Mouse (Mus musculus) macrophage (primary cell): ENCODE results near the gene Adamts12. TPM values are rescaled to one million over a fixed set of nuclear protein-coding genes. Genes with fewer than 3 reads are reported as not detected.

Experiments
- H3K27ac ChIP-seq: fragments of 350-480 bp; formaldehyde crosslinking; 2 replicates; pipeline ENCODE4 v1.9.0; 2021
- H3K36me3 ChIP-seq: fragments of 350-480 bp; formaldehyde crosslinking; 2 replicates; pipeline ENCODE4 v1.9.0; 2021; ENCODE audit errors: inconsistent target
- H3K4me3 ChIP-seq: fragments of 350-480 bp; formaldehyde crosslinking; 2 replicates; pipeline ENCODE4 v1.9.0; 2021; ENCODE audit errors: inconsistent target
- H3K79me2 ChIP-seq: fragments of 350-480 bp; formaldehyde crosslinking; 2 replicates; pipeline ENCODE4 v1.9.0; 2021; ENCODE audit errors: inconsistent target
- whole genome bisulfite sequencing: methylation state at CpG from one replicate; pipeline ENCODE4 v1.1.7; 2026; ENCODE audit warnings: inconsistent platforms; ENCODE audit not compliant: missing documents; 5-methylcytosine and 5-hydroxymethylcytosine counted together
- polyA plus RNA-seq: library from polyadenylated mRNA; stranded (reverse); fragments of 250-400 nt; gene quantifications from 3 replicates; pipeline ENCODE4 v1.2.4, GENCODE M21; 2018; ENCODE audit warnings: inconsistent platforms

The Adamts12 gene
- polyA plus RNA-seq, 1 experiment from 2014 or later = 0.01 TPM

- no peak overlapping the region for H3K4me3 ChIP-seq
- WGBS = 91% methylated on average over 5 of the region's 5 CpGs
- no peak overlapping the region for H3K27ac ChIP-seq
- no peaks in the 10 kb centered on the region for H3K79me2 ChIP-seq
- no peaks in the 10 kb centered on the region for H3K36me3 ChIP-seq
Observed at GRCm38 (mm10) chr15:11361824-11362223, 297.2 kb downstream of the Adamts12 start.

- Histone ChIP-seq H3K4me3 (no peak overlapping the region), H3K27ac (no peak overlapping the region), H3K79me2 (no peaks in the 10 kb centered on the region), H3K36me3 (no peaks in the 10 kb centered on the region)
- WGBS = 68% methylated on average over 2 of the region's 2 CpGs
Observed at GRCm38 (mm10) chr15:11364112-11364511, 299.5 kb downstream of the Adamts12 start.

- 100% methylated on average over 1 of the region's 1 CpGs for WGBS
- Histone ChIP-seq H3K36me3 (no peaks in the 10 kb centered on the region), H3K27ac (no peak overlapping the region), H3K79me2 (no peaks in the 10 kb centered on the region), H3K4me3 (no peak overlapping the region)
Observed at GRCm38 (mm10) chr15:11364795-11365194, 300.2 kb downstream of the Adamts12 start.

GRCm38 (mm10) chr15:11369572-11369971, 305.0 kb downstream of the Adamts12 start:
- 31% methylated on average over 3 of the region's 3 CpGs for WGBS
- H3K79me2 ChIP-seq = no peaks in the 10 kb centered on the region
- H3K27ac ChIP-seq = no peak overlapping the region
- no peak overlapping the region for H3K4me3 ChIP-seq
- no peaks in the 10 kb centered on the region for H3K36me3 ChIP-seq

GRCm38 (mm10) chr15:11370477-11371085, 306.0 kb downstream of the Adamts12 start:
- H3K27ac ChIP-seq = no peak overlapping the region
- no peak overlapping the region for H3K4me3 ChIP-seq
- WGBS = 80% methylated on average over 7 of the region's 7 CpGs
- H3K36me3 ChIP-seq = no peaks in the 10 kb centered on the region
- no peaks in the 10 kb centered on the region for H3K79me2 ChIP-seq

GRCm38 (mm10) chr15:11379431-11380086, 315.0 kb downstream of the Adamts12 start:
- Histone ChIP-seq H3K27ac (no peak overlapping the region), H3K36me3 (peaks cover 7% of the 10 kb centered on the region; the same call in 1 of the 2 replicates), H3K4me3 (no peak overlapping the region), H3K79me2 (no peaks in the 10 kb centered on the region)
- WGBS = 93% methylated on average over 8 of the region's 8 CpGs

GRCm38 (mm10) chr15:11380087-11380530, 315.5 kb downstream of the Adamts12 start:
- Histone ChIP-seq H3K79me2 (no peaks in the 10 kb centered on the region), H3K4me3 (no peak overlapping the region), H3K27ac (no peak overlapping the region), H3K36me3 (peaks cover 12% of the 10 kb centered on the region)
- WGBS = 57% methylated on average over 8 of the region's 8 CpGs

GRCm38 (mm10) chr15:11380616-11381015, 316.0 kb downstream of the Adamts12 start:
- Histone ChIP-seq H3K79me2 (no peaks in the 10 kb centered on the region), H3K36me3 (peaks cover 17% of the 10 kb centered on the region), H3K4me3 (no peak overlapping the region), H3K27ac (no peak overlapping the region)
- WGBS = 90% methylated on average over 8 of the region's 8 CpGs

- H3K79me2 ChIP-seq = no peaks in the 10 kb centered on the region
- 78% methylated on average over 12 of the region's 12 CpGs for WGBS
- H3K4me3 ChIP-seq = no peak overlapping the region
- H3K27ac ChIP-seq = no peak overlapping the region
- H3K36me3 ChIP-seq = peaks cover 37% of the 10 kb centered on the region
Observed at GRCm38 (mm10) chr15:11382585-11382984, 318.0 kb downstream of the Adamts12 start.

- WGBS = 96% methylated on average over 21 of the region's 21 CpGs
- H3K36me3 ChIP-seq = peaks cover 49% of the 10 kb centered on the region
Observed at GRCm38 (mm10) chr15:11383796-11384195, 319.2 kb downstream of the Adamts12 start.

GRCm38 (mm10) chr15:11392903-11393302, 328.3 kb downstream of the Adamts12 start:
- 95% methylated on average over 16 of the region's 16 CpGs for WGBS
- Histone ChIP-seq H3K27ac (no peak overlapping the region), H3K79me2 (peaks cover 29% of the 10 kb centered on the region), H3K36me3 (peaks cover 64% of the 10 kb centered on the region), H3K4me3 (no peak overlapping the region)

More at GRCm38 (mm10) chr15:11383796-11384195, 319.2 kb downstream of the Adamts12 start:
- no peak overlapping the region for H3K4me3 ChIP-seq
- H3K27ac ChIP-seq = no peak overlapping the region
- no peaks in the 10 kb centered on the region for H3K79me2 ChIP-seq

GRCm38 (mm10) chr15:11396421-11396820, 331.8 kb downstream of the Adamts12 start:
- Histone ChIP-seq H3K36me3 (peaks cover 29% of the 10 kb centered on the region), H3K4me3 (no peak overlapping the region), H3K27ac (no peak overlapping the region), H3K79me2 (peaks cover 44% of the 10 kb centered on the region)
- WGBS = 91% methylated on average over 5 of the region's 6 CpGs

Other genes starting within 250 kb of the Adamts12 start
- not detected in 3 replicates for gene C1qtnf3, start 112.5 kb upstream of the Adamts12 start, polyA plus RNA-seq
- 2.0 to 2.9 TPM (median 2.7 TPM) in 3 replicates for gene Amacr, start 83.0 kb upstream of the Adamts12 start, polyA plus RNA-seq
- not detected in 3 replicates for gene Slc45a2, start 64.1 kb upstream of the Adamts12 start, polyA plus RNA-seq
- gene Rxfp3, start 26.8 kb upstream of the Adamts12 start, polyA plus RNA-seq = not detected in 3 replicates